Mouse (Mus musculus): ENCODE measurements at regions not wholly inside any gene's neighbourhood (a gene's known extent, or its start where the extent isn't known, plus 50 kb on each side); places are given as distances from the start of the nearest gene placed in this dataset.

DNA sequence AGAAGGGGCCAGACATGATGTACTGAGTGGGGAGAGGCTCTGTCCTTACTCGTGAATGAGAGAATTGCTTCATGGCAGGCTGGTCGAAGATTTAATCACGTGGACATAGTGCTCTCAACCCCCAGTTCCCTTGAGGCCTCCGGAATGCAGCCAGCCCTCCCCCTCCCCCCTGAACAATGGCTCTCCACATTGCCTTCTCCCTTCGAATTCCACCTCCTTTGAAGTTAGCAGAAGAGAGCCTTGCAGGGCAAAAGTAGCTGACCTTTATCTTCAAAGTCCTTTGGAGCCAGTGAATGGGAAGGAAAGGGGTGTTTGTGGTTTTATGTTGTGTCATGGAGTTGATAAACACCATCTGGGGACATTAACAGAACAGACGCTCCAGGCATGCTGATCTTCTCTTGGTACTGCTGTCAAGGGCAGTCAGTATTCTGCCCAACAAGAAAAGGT, 187.9 kb upstream of the Egfl6 start:
- WGBS: 19% methylated on average over 6 of the region's 6 CpGs
- Histone ChIP-seq H3K4me3 (no peak overlapping the region), H3K4me1 (no peaks in the 10 kb centered on the region), H3K9me3 (no peaks in the 10 kb centered on the region), H3K4me2 (no peak overlapping the region), H3K27ac (no peak overlapping the region), H3K9ac (no peak overlapping the region), H3K27me3 (no peaks in the 10 kb centered on the region), H3K36me3 (no peaks in the 10 kb centered on the region)
- no peak for ATAC-seq (ENCODE audit: insufficient number of reproducible peaks, low FRiP score, low TSS enrichment, low read depth)

DNA sequence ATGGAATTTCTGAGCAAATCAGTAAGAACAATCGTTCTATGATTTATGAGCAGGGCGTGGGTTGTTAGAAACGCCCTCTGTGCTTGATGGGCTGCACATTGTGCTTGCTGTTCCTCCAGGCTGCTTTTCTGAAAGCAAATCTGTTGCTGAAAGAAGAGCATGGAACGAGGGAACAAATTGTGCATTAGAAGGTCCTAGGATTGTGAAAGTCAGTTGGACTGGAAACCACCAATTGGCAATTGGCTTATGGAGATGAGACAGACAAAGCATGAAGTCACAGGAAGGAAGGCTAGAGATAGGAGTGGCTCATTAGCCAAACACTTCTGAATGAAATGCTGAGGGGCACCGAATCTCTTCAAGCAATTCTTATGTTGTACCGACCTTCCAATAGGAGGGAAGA, 181.5 kb upstream of the Egfl6 start:
- 75% methylated on average over 6 of the region's 6 CpGs for WGBS
- no peaks in the 10 kb centered on the region for H3K36me3 ChIP-seq
- peaks cover 13% of the 10 kb centered on the region for H3K27me3 ChIP-seq
- no peak overlapping the region for H3K4me2 ChIP-seq
- no peak overlapping the region for H3K9ac ChIP-seq
- no peaks in the 10 kb centered on the region for H3K4me1 ChIP-seq
- H3K4me3 ChIP-seq: no peak overlapping the region
- no peaks in the 10 kb centered on the region for H3K9me3 ChIP-seq
- no peak for ATAC-seq (ENCODE audit: insufficient number of reproducible peaks, low FRiP score, low TSS enrichment, low read depth)
- H3K27ac ChIP-seq: no peak overlapping the region

DNA sequence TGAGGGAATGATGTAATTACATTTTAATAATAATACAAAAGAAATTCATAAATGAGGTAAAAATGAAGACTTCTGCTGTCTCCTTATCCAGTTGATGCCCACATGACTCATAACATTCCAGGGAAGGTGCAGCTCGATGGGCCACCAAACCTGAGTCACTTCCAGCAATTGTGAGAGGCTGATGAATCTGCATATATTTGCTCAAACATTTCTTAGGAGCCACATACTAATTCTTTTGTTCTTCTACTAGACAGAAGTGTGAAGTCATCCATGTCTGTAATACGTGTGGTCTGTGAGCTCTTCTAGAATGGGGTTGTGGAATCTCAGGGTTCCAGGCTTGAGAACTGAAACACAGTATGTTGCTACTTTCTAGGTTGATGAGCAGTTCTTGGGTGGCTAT, 180.1 kb upstream of the Egfl6 start:
- no peak overlapping the region for H3K27ac ChIP-seq
- H3K36me3 ChIP-seq: no peaks in the 10 kb centered on the region
- H3K9me3 ChIP-seq: no peaks in the 10 kb centered on the region
- H3K27me3 ChIP-seq: peaks cover 13% of the 10 kb centered on the region
- WGBS: 77% methylated on average over 2 of the region's 2 CpGs
- H3K4me1 ChIP-seq: no peaks in the 10 kb centered on the region
- ATAC-seq (ENCODE audit: insufficient number of reproducible peaks, low FRiP score, low TSS enrichment, low read depth): no peak
- no peak overlapping the region for H3K9ac ChIP-seq
- no peak overlapping the region for H3K4me2 ChIP-seq
- H3K4me3 ChIP-seq: no peak overlapping the region

DNA sequence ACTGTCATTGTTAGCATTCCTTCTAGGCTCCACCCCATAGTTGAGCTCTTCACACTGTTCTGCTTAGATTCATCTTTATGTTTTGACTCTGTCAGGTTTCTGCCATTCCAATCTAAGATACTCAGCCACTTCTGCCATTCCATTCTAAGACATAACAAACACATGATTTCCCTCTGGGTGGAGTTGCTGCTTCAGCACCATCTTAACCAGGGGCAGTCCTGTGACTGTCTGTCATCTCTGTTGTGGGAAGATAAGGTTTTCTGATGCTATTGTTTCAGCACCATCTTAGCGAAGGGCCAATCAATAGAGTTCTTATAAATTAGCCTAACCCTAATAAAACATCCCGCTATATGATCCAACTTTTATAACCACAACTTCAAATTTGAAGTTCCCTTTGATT, 176.6 kb upstream of the Egfl6 start:
- WGBS: 83% methylated on average over 2 of the region's 2 CpGs
- no peaks in the 10 kb centered on the region for H3K9me3 ChIP-seq
- no peak overlapping the region for H3K4me3 ChIP-seq
- no peaks in the 10 kb centered on the region for H3K4me1 ChIP-seq
- ATAC-seq (ENCODE audit: insufficient number of reproducible peaks, low FRiP score, low TSS enrichment, low read depth): no peak
- no peak overlapping the region for H3K9ac ChIP-seq
- H3K36me3 ChIP-seq: no peaks in the 10 kb centered on the region
- H3K4me2 ChIP-seq: no peak overlapping the region
- peaks cover 13% of the 10 kb centered on the region for H3K27me3 ChIP-seq
- H3K27ac ChIP-seq: no peak overlapping the region

DNA sequence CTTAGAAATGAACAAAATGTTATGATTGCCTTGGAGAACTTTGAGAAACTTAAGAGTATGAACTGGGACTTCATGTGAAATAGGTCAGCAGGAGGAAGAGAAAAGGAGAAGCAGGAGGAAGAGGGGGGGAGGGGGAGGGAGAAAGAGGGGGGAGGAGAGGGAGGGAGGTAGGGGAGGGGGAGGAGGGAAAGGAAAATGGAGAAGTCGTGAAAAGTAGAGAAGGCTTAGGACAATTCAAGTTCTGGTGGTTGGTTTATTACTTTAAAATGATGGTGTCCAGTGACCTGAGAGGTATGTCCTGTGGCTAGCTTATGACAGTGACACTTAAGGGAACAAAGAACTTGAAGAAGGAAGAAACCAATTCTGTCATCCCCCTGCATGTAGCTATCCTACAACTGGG, 171.6 kb upstream of the Egfl6 start:
- no peak overlapping the region for H3K4me3 ChIP-seq
- H3K36me3 ChIP-seq: no peaks in the 10 kb centered on the region
- ATAC-seq (ENCODE audit: insufficient number of reproducible peaks, low FRiP score, low TSS enrichment, low read depth): no peak
- no peak overlapping the region for H3K4me2 ChIP-seq
- no peaks in the 10 kb centered on the region for H3K4me1 ChIP-seq
- 0 out of 2 replicates have a peak, but pooled peaks cover 3% of the 10 kb centered on the region for H3K27me3 ChIP-seq
- 45% methylated on average over 1 of the region's 1 CpGs for WGBS
- H3K9ac ChIP-seq: no peak overlapping the region
- H3K9me3 ChIP-seq: no peaks in the 10 kb centered on the region
- no peak overlapping the region for H3K27ac ChIP-seq

DNA sequence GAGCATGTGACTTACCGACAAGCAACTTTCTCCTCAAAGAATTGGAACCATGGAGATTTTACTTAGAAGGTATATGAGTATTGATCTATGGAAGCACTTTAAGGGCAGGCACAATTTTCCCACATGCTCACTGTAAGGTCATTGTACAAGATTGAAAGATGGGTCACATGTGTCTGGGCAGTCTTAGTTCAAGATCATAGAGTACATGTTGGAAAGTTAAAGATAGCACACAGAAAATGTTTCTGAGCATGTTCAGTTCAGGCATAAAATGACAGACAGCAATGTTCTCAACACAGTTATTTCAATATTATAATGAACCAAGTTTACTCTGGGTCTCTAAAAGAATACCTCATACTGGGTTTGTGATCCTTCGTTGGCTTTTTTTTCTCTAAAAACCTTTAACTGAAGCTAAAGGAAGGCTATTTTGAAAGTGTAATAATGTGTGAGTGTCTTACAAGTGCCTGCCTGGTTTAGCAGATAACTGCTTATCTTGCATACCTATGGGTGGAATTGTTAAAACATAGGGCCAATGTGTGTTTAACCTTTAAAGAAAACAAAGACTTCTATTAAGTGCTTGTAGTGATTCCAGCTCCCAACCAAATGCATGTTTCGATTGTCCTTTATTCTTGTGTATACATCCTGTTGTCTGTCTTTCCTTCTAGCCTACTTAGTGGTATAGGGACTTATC, 169.6 kb upstream of the Egfl6 start:
- Histone ChIP-seq H3K27ac (no peak overlapping the region), H3K27me3 (0 out of 2 replicates have a peak, but pooled peaks cover 7% of the 10 kb centered on the region), H3K9ac (no peak overlapping the region), H3K4me3 (no peak overlapping the region), H3K4me2 (no peak overlapping the region), H3K4me1 (no peaks in the 10 kb centered on the region), H3K36me3 (no peaks in the 10 kb centered on the region), H3K9me3 (no peaks in the 10 kb centered on the region)
- WGBS: 80% methylated on average over 3 of the region's 3 CpGs
- ATAC-seq (ENCODE audit: insufficient number of reproducible peaks, low FRiP score, low TSS enrichment, low read depth): no peak

DNA sequence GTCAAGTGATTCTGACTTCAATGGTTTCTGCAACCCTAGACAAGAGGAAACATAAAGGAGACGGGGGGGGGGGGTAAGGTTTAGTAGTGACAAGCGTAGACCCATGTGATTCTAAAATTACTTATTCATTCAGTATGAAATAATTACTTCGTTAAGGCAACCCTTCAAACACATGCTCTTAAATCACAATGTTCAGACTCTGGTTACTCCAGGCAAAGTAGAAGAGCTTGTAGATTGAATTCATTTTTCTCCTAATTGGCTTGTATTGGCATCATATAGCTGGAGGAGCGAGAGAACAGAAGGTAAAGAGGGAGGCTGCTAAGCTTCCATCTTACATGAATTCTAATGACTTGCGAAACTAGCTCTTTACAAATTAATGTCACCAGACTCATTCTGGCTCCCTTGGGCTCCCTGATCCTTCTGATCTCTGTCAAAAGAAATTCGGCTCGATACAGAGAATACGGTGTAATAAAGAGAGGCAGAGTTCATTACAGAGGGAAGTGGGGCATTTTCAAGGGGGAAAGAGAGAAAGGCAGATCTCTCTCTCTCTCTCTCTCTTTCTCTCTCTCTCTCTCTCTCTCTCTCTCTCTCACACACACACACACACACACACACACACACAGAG, 163.6 kb upstream of the Egfl6 start:
- Histone ChIP-seq H3K27ac (no peak overlapping the region), H3K36me3 (no peaks in the 10 kb centered on the region), H3K4me2 (no peak overlapping the region), H3K4me1 (no peaks in the 10 kb centered on the region), H3K9me3 (no peaks in the 10 kb centered on the region), H3K9ac (no peak overlapping the region), H3K4me3 (no peak overlapping the region), H3K27me3 (0 out of 2 replicates have a peak, but pooled peaks cover 9% of the 10 kb centered on the region)
- ATAC-seq (ENCODE audit: insufficient number of reproducible peaks, low FRiP score, low TSS enrichment, low read depth): no peak
- WGBS: 64% methylated on average over 8 of the region's 8 CpGs

DNA sequence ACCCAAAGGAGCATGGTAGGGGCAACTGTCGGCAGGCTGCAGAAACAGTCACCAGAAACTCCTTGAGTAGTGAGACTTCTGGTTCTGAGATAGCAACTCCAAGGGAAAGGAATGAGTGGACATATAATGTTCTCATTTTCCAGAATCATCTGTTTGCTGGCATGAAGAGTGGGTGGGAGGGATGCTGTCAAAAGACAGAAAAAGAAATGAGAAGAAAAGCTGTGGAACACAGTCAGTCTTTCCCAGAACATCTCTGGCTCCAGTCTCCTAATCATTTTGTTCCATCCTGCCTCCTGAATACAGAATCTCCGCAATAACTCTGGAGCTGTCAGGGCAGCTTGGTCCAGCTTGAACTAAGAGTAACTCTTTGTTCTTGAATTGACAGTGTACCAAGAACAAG, 145.8 kb upstream of the Egfl6 start:
- ATAC-seq (ENCODE audit: insufficient number of reproducible peaks, low FRiP score, low TSS enrichment, low read depth): no peak
- H3K4me3 ChIP-seq: no peak overlapping the region
- no peak overlapping the region for H3K4me2 ChIP-seq
- H3K4me1 ChIP-seq: no peaks in the 10 kb centered on the region
- H3K27me3 ChIP-seq: 0 out of 2 replicates have a peak, but pooled peaks cover 4% of the 10 kb centered on the region
- H3K9me3 ChIP-seq: no peaks in the 10 kb centered on the region
- no peak overlapping the region for H3K27ac ChIP-seq
- WGBS: 81% methylated on average over 2 of the region's 2 CpGs
- no peak overlapping the region for H3K9ac ChIP-seq
- H3K36me3 ChIP-seq: no peaks in the 10 kb centered on the region

DNA sequence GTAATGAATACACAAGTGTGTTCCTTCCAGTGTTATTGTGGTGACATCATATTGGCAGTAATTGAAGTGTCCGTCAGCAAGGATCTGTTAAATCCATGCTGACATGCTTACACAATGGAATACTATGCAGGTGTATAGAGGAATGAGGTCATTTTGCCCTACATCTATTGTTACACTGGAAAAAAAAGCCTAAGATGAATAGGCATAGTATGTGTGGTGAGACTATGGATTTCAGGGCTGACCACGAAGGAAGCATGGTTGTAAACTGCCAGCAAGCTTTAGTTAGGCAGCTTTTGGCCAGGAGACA, 143.1 kb upstream of the Egfl6 start:
- Histone ChIP-seq H3K4me2 (no peak overlapping the region), H3K27ac (no peak overlapping the region), H3K9ac (no peak overlapping the region), H3K4me3 (no peak overlapping the region), H3K9me3 (no peaks in the 10 kb centered on the region), H3K27me3 (0 out of 2 replicates have a peak, but pooled peaks cover 4% of the 10 kb centered on the region), H3K4me1 (no peaks in the 10 kb centered on the region), H3K36me3 (no peaks in the 10 kb centered on the region)
- ATAC-seq (ENCODE audit: insufficient number of reproducible peaks, low FRiP score, low TSS enrichment, low read depth): no peak
- WGBS: 72% methylated on average over 2 of the region's 2 CpGs

DNA sequence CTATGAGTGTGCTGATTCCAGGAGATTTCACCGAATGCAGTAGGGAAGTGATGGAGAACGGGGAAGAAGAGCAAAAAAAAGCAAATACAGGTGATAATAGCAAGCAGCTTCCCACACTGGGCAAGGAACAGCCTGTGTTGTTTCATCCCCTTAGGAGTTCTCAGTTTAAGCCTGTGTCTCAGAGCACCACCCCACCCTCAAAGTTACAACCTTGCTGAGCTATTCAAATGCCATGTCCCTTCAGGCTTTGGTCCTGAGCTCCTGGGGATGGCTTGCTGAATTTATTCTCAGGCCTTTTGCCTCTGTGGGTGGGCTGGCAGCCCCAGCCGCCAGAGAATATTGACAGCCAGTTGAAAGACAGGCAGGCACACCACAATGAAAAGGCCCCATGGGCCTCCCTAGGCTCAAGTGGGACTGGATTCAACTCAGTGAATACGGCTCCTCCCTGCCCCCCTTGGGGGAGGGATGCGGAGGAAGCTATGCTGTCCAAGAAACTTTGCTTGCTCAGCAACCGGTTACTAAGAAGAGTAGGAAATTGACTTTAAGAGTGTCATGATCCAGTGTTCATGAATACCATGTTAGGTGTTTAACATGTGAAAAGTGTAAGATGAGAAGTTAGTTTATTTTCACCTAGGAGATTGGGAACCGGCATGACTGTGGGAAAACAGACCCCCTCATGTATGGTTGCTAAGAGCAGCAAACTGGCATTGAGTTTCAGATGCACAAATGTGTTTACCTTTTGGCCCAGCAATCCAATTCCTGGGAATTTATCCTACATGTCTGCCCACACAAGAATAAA, 142.5 kb upstream of the Egfl6 start:
- 42% methylated on average over 7 of the region's 7 CpGs for WGBS
- Histone ChIP-seq H3K27me3 (0 out of 2 replicates have a peak, but pooled peaks cover 4% of the 10 kb centered on the region), H3K4me3 (no peak overlapping the region), H3K27ac (no peak overlapping the region), H3K36me3 (no peaks in the 10 kb centered on the region), H3K9me3 (no peaks in the 10 kb centered on the region), H3K9ac (no peak overlapping the region), H3K4me2 (no peak overlapping the region), H3K4me1 (no peaks in the 10 kb centered on the region)
- ATAC-seq (ENCODE audit: insufficient number of reproducible peaks, low FRiP score, low TSS enrichment, low read depth): no peak

DNA sequence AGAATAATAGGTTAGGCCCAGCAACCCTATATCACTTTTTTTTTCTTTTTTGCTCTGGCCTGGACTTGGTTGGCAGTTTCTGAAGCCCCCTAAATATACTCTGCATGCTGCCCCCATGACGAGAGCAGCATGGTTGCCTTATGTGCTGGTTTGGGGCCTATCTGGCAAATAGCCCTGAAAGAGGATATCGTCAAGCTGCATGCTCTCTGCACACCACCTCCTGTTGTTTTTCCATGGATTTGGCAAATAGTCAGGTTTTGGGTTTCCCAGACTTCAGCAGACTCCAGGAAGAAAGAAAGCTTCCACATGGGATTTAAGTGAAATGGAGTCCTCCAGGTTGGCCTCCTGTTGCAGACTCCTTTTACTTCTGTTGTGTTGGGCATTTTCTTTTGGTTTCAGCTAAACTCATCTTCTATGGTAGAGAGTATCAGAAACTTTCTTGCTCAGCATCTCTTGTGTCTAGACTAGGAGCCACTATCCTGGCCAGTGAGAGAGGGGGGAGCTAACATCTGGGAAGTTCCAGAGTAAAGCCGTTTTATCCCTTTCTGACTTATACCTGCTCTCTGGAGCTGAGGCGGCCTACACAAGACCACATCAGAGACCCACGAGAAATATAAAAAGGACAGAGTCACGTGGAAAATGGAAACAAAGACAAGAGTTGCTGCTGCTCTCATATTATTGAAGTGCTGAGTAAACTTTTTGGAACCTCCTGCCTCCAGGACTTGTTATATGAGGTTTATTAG, 140.4 kb upstream of the Egfl6 start:
- no peak overlapping the region for H3K27ac ChIP-seq
- no peak for ATAC-seq (ENCODE audit: insufficient number of reproducible peaks, low FRiP score, low TSS enrichment, low read depth)
- peaks cover 12% of the 10 kb centered on the region; the same call in 1 of the 2 replicates for H3K27me3 ChIP-seq
- H3K4me3 ChIP-seq: no peak overlapping the region
- H3K9ac ChIP-seq: no peak overlapping the region
- H3K9me3 ChIP-seq: no peaks in the 10 kb centered on the region
- 55% methylated on average over 6 of the region's 6 CpGs for WGBS
- no peak overlapping the region for H3K4me2 ChIP-seq
- H3K36me3 ChIP-seq: no peaks in the 10 kb centered on the region
- no peaks in the 10 kb centered on the region for H3K4me1 ChIP-seq

DNA sequence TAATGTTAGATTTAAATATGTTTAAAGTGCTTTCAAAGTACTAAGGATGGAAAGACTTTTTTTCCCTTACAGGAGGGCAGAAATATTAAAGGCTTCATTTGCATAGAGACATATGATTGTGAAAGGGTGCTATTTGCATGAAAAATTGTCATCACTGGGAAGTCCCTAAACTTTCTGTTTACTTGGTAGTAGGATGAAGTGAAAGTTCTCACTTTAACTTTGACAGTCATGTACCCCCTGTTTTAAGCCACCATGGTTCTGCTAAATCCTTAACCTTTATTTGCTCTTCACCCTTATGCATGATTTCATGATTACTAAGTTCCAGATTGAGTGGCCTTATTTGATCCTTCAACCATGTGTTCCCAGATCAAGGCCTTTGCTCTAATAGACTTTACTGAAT, 132.6 kb upstream of the Egfl6 start:
- H3K36me3 ChIP-seq: no peaks in the 10 kb centered on the region
- peaks cover 16% of the 10 kb centered on the region for H3K27me3 ChIP-seq
- H3K4me3 ChIP-seq: no peak overlapping the region
- no peak for ATAC-seq (ENCODE audit: insufficient number of reproducible peaks, low FRiP score, low TSS enrichment, low read depth)
- no peaks in the 10 kb centered on the region for H3K4me1 ChIP-seq
- H3K9me3 ChIP-seq: no peaks in the 10 kb centered on the region
- no peak overlapping the region for H3K27ac ChIP-seq
- no peak overlapping the region for H3K4me2 ChIP-seq
- H3K9ac ChIP-seq: no peak overlapping the region
